Mouse (Mus musculus) gonadal fat pad, adult 2 months (tissue): ENCODE measurements around the gene Gm10721. TPM values are rescaled to one million over a fixed set of nuclear protein-coding genes. Genes with fewer than 3 reads are reported as not detected.
A peak's percentile ranks its signal among the peaks of the same experiment; 100 is the strongest.
"Not testable (repeated sequence)": the region's sequence is repeated elsewhere in the genome, so short reads cannot be mapped to it uniquely, and the experiment has no call there.

Experiments
- DNase-seq: peaks from one replicate; pipeline ENCODE4 v3.0.0-alpha.2; 2012; ENCODE audit warnings: low read depth
- polyA plus RNA-seq: library from polyadenylated mRNA; depleted of rRNA; stranded (reverse); fragments of >200 nt; gene quantifications from 2 replicates; pipeline ENCODE4 v1.2.3, GENCODE M21; 2012; rRNA removed

The Gm10721 gene
- polyA plus RNA-seq, 1 experiment, result not detected

- DNase-seq, result not testable (repeated sequence)
These were observed 12.7 kb downstream of the Gm10721 start for GRCm38 (mm10) chr9:3025653-3026052.

GRCm38 (mm10) chr9:3026136-3026535 is 13.2 kb downstream of the Gm10721 start:
- DNase-seq, result not testable (repeated sequence)

- not testable (repeated sequence) for DNase-seq
These were observed 13.8 kb downstream of the Gm10721 start for GRCm38 (mm10) chr9:3026741-3027140.

- peak; percentile 0 for DNase-seq
These were observed 14.3 kb downstream of the Gm10721 start for GRCm38 (mm10) chr9:3027200-3027599.

- DNase-seq, result not testable (repeated sequence)
These were observed 16.5 kb downstream of the Gm10721 start for GRCm38 (mm10) chr9:3029276-3030000.

- peak; percentile 100 for DNase-seq
These were observed 17.9 kb downstream of the Gm10721 start for GRCm38 (mm10) chr9:3030677-3031318.

GRCm38 (mm10) chr9:3034299-3034698 is 21.4 kb downstream of the Gm10721 start, which contains the start of gene Gm17535:
Gm17535 (plus strand) TSS chr9:3034599.
- DNase-seq, result not testable (repeated sequence)

GRCm38 (mm10) chr9:3036577-3036976 is 23.6 kb downstream of the Gm10721 start, which contains the start of gene Gm10715:
Gm10715 (plus strand) TSS chr9:3036877.
- DNase-seq, result not testable (repeated sequence)

- DNase-seq, result peak; percentile 6
These were observed 25.2 kb downstream of the Gm10721 start for GRCm38 (mm10) chr9:3038161-3038560.

Other genes starting within 250 kb of the Gm10721 start
- not detected in 2 replicates for gene Gm10722, start 12.2 kb upstream of the Gm10721 start, polyA plus RNA-seq
- gene Gm11168, start 9.8 kb upstream of the Gm10721 start, polyA plus RNA-seq, result not detected in 2 replicates
- not detected in 2 replicates for gene Gm10720, start 2.5 kb downstream of the Gm10721 start, polyA plus RNA-seq
- gene Gm10719, start 4.3 kb downstream of the Gm10721 start, polyA plus RNA-seq, result not detected in 2 replicates
- not detected in 2 replicates for gene Gm10718, start 10.4 kb downstream of the Gm10721 start, polyA plus RNA-seq
- not detected in 2 replicates for gene Gm10717, start 12.3 kb downstream of the Gm10721 start, polyA plus RNA-seq
- gene Gm17535, start 21.5 kb downstream of the Gm10721 start, polyA plus RNA-seq, result not detected in 2 replicates
- gene Gm10715, start 23.7 kb downstream of the Gm10721 start, polyA plus RNA-seq, result not detected in 2 replicates